ENCODE assay signal across 24 mouse cellular contexts in genomic region chr4:126431746-126432145, GRCm38 (mm10).
"Had no signal": no experiment of that assay in that cellular context is flagged by ENCODE, and none has a peak within 500 bp of the region (broad histone marks: within the 10 kb centered on the region; RNA-seq: fewer than 3 reads in every experiment).

No protein-coding gene starts in this region.

- H3K27me3 ChIP-seq: hindbrain, embryonic 12.5 days; intestine, embryonic 15.5 days; limb, embryonic 13.5 days; limb, embryonic 15.5 days; liver, embryonic 12.5 days had no signal

- H3K4me1 ChIP-seq: intestine, embryonic 15.5 days had no signal

- H3K4me3 ChIP-seq: gastrocnemius, adult 2 months; heart, adult 2 months; hindbrain, embryonic 10.5 days; hindbrain, embryonic 12.5 days; intestine, embryonic 15.5 days; limb, embryonic 13.5 days; limb, embryonic 15.5 days; liver, embryonic 12.5 days had no signal

- H3K9me3 ChIP-seq: hindbrain, embryonic 10.5 days; hindbrain, embryonic 12.5 days; intestine, embryonic 15.5 days; limb, embryonic 13.5 days; limb, embryonic 15.5 days; liver, embryonic 12.5 days had no signal

- ATAC-seq: hindbrain, embryonic 16.5 days; inflammation-experienced regulatory T-cells, adult 6 months; intestine, embryonic 15.5 days; intestine, postnatal 0 days; liver, embryonic 12.5 days had no signal

- H3K9ac ChIP-seq: hindbrain, embryonic 12.5 days; hindbrain, embryonic 14.5 days; intestine, embryonic 15.5 days; limb, embryonic 13.5 days; limb, embryonic 15.5 days; liver, embryonic 12.5 days had no signal

- H3K27ac ChIP-seq: gastrocnemius, adult 2 months; heart, adult 2 months; hindbrain, embryonic 10.5 days; hindbrain, embryonic 12.5 days; hindbrain, embryonic 14.5 days; intestine, embryonic 15.5 days; limb, embryonic 13.5 days; limb, embryonic 15.5 days; liver, embryonic 12.5 days had no signal

- H3K4me2 ChIP-seq: heart, embryonic 11.5 days; hindbrain, embryonic 12.5 days; hindbrain, embryonic 14.5 days; intestine, embryonic 15.5 days; limb, embryonic 13.5 days; limb, embryonic 15.5 days; liver, embryonic 12.5 days had no signal

- DNase-seq: gastrocnemius, adult 2 months; gastrocnemius, postnatal 10 days; gastrocnemius, postnatal 25 days; heart, adult 2 months; heart, postnatal 10 days; heart, postnatal 4 days; kidney, adult 18-20 months; kidney, adult 8-10 months; kidney, postnatal 10 days; kidney, postnatal 25 days; layer of hippocampus, adult 9-11 months; layer of hippocampus, postnatal 36 days; left cerebral cortex, postnatal 4 days had no signal

- H3K36me3 ChIP-seq: intestine, embryonic 15.5 days; liver, embryonic 12.5 days had no signal
